Mouse (Mus musculus): ENCODE results near the gene Ces1e.

The Ces1e gene

DNA sequence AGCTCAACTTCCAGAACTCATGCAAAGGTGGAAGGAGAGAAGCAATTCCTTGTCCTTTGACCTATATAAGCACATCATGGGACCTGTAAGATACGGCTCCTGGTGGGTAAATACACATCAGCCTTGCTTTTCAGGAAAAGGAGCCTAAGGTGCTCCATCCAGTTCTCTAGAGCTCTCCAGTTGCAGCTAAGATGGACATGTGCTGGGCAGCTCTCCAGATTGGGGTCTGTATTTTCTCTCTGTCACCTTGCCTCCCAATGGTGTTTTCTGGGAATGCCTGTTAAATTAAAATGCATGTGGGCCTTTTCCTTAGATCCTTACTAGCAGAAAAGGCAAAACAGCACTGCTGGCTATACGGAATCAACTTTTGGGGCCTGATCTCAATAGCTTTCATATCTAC, 54.9 kb downstream of the Ces1e start:
- no peak for DNase-seq (ENCODE audit: low spot score)

DNA sequence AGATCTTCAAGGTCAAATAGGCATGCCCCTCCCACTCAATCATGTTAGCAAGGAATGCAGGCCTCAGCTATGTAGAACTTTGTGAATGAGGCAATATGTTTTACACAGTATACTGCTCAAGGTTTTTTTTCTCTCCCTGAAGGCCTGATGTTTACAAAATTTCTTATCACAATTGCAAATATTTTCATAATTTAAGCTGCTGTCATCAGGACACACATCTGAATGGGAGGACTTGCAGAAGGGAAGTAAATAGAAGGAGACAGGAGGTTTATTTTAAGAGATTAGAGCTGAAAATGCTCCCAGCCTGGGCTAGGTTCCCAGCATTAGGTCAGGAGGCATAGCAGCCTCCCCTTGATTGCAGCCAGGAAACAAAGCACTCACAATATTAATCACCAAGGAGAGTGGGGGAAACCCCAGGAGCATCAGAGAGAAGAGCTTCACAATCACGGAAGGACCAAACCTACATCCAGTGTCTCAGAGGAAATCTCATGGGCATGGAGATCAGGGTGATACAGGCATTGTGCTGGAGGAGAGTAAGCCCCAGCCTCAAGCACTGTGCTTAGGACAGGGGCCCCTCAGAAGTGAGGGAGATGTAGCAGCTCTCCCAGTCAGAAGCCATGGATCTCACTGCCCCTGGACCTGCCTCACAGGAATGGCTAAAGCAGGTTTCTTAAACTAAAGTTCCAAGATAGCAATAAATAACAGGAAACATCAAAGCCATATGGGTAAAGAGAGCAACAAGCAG, 57.4 kb downstream of the Ces1e start:
- DNase-seq (ENCODE audit: low spot score), result peak; percentile 21

DNA sequence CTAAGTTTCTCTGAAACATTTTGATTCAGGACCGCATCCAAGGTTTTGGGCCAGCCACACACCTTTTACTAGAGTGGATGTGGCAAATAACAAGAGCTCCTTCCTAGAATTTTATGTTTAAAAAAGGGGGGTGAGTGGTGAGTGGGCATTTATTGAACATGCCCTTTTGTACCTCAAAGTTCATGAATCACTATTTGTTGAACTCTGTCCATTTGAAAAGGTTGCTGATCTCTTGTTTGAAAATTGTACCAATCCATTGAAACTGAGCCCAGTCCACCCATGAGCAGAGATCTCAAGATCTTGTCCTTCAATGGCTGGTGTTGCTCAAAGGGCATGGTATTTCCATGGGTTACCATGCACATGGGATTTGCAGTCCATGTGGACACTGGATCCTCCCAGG, 66.1 kb downstream of the Ces1e start:
- no peak for DNase-seq (ENCODE audit: low spot score)

DNA sequence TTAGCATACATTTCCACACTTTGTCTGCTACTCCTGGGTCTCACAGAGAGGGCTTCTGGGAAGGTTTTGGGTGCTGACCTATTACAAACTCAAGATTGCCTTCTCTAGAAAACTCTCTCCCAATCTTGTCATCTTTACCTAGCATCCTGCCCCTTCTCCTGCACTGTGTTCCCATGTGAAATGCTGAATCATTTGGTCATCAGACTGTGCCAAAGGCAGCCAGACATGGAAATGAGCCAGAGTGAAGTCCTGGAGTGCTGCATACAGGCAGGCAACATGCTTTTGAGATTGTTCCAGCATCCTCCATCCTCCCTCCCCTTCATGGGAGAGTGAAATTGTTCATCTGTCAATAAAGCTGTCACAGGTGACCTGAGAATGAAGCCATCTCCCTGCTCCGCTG, 78.0 kb downstream of the Ces1e start:
- no peak for DNase-seq (ENCODE audit: low spot score)

All from ovary, postnatal 36 days (tissue).